Mouse (Mus musculus): ENCODE measurements around the gene Slc25a19. TPM values are rescaled to one million over a fixed set of nuclear protein-coding genes. Genes with fewer than 3 reads are reported as not detected.

Slc25a19 gene
- 20.3 and 24.0 TPM in 2 replicates for polyA plus RNA-seq (2014; fragmentation: Nextera tagmentation; extraction: Ambion mirVana)

GRCm38 (mm10) chr11:115627705-115628464 lies at the start of gene Slc25a19:
TSS of gene Slc25a19 (minus strand) at chr11:115628295.
- H3K36me3 ChIP-seq (ENCODE audit: control insufficient read depth, insufficient read depth, low read length) = no peaks in the 10 kb centered on the region
- no peaks in the 10 kb centered on the region for H3K9me3 ChIP-seq (ENCODE audit: control insufficient read depth, low read length)
- peaks cover 4% of the 10 kb centered on the region; the same call in 1 of the 2 replicates for H3K4me1 ChIP-seq (ENCODE audit: control insufficient read depth, insufficient read depth, low read length)
- peak within 1 kb of the TSS; percentile 71 for H3K4me3 ChIP-seq (ENCODE audit: low read depth, low read length)
- peak; percentile 98 for ATAC-seq (ENCODE audit: low FRiP score)
- peak within 1 kb of the TSS; percentile 91 for H3K4me2 ChIP-seq
- H3K27ac ChIP-seq (ENCODE audit: low read depth, low read length) = no peak within 1 kb of the TSS
- WGBS = under 1% methylated on average over 47 of the region's 47 CpGs
- peak within 1 kb of the TSS; percentile 73 for H3K9ac ChIP-seq (ENCODE audit: low read length)
- H3K27me3 ChIP-seq (ENCODE audit: control insufficient read depth, insufficient read depth, low read length) = no peaks in the 10 kb centered on the region
- peak; percentile 99 for DNase-seq (ENCODE audit: low spot score, missing footprints)

- DNase-seq (ENCODE audit: low spot score, missing footprints) (no peak), ATAC-seq (ENCODE audit: low FRiP score) (no peak)
- H3K27ac ChIP-seq (ENCODE audit: low read depth, low read length) = no peak overlapping the region
- no peak overlapping the region for H3K9ac ChIP-seq (ENCODE audit: low read length)
- 95% methylated on average over 3 of the region's 3 CpGs for whole genome bisulfite sequencing
- H3K9me3 ChIP-seq (ENCODE audit: control insufficient read depth, low read length) = no peaks in the 10 kb centered on the region
- H3K27me3 ChIP-seq (ENCODE audit: control insufficient read depth, insufficient read depth, low read length) = no peaks in the 10 kb centered on the region
- H3K36me3 ChIP-seq (ENCODE audit: control insufficient read depth, insufficient read depth, low read length) = no peaks in the 10 kb centered on the region
- H3K4me3 ChIP-seq (ENCODE audit: low read depth, low read length) = no peak overlapping the region
- no peak overlapping the region for H3K4me2 ChIP-seq
- no peaks in the 10 kb centered on the region for H3K4me1 ChIP-seq (ENCODE audit: control insufficient read depth, insufficient read depth, low read length)
Measured at GRCm38 (mm10) chr11:115677511-115677910, 49.4 kb upstream of the Slc25a19 start.

GRCm38 (mm10) chr11:115676738-115677137 lies 48.6 kb upstream of the Slc25a19 start:
- 92% methylated on average over 8 of the region's 8 CpGs for WGBS
- H3K4me1 ChIP-seq (ENCODE audit: control insufficient read depth, insufficient read depth, low read length) = no peaks in the 10 kb centered on the region
- ATAC-seq (ENCODE audit: low FRiP score) = no peak
- no peak overlapping the region for H3K9ac ChIP-seq (ENCODE audit: low read length)
- no peaks in the 10 kb centered on the region for H3K9me3 ChIP-seq (ENCODE audit: control insufficient read depth, low read length)
- no peak for DNase-seq (ENCODE audit: low spot score, missing footprints)
- H3K27ac ChIP-seq (ENCODE audit: low read depth, low read length) = no peak overlapping the region
- no peaks in the 10 kb centered on the region for H3K27me3 ChIP-seq (ENCODE audit: control insufficient read depth, insufficient read depth, low read length)
- no peak overlapping the region for H3K4me2 ChIP-seq
- no peaks in the 10 kb centered on the region for H3K36me3 ChIP-seq (ENCODE audit: control insufficient read depth, insufficient read depth, low read length)
- H3K4me3 ChIP-seq (ENCODE audit: low read depth, low read length) = no peak overlapping the region

GRCm38 (mm10) chr11:115674235-115674865 lies 46.3 kb upstream of the Slc25a19 start:
- H3K4me1 ChIP-seq (ENCODE audit: control insufficient read depth, insufficient read depth, low read length) = no peaks in the 10 kb centered on the region
- ATAC-seq (ENCODE audit: low FRiP score) (no peak), DNase-seq (ENCODE audit: low spot score, missing footprints) (no peak)
- no peak overlapping the region for H3K9ac ChIP-seq (ENCODE audit: low read length)
- no peaks in the 10 kb centered on the region for H3K27me3 ChIP-seq (ENCODE audit: control insufficient read depth, insufficient read depth, low read length)
- H3K9me3 ChIP-seq (ENCODE audit: control insufficient read depth, low read length) = no peaks in the 10 kb centered on the region
- 73% methylated on average over 9 of the region's 9 CpGs for WGBS
- no peak overlapping the region for H3K27ac ChIP-seq (ENCODE audit: low read depth, low read length)
- H3K36me3 ChIP-seq (ENCODE audit: control insufficient read depth, insufficient read depth, low read length) = no peaks in the 10 kb centered on the region
- no peak overlapping the region for H3K4me2 ChIP-seq
- H3K4me3 ChIP-seq (ENCODE audit: low read depth, low read length) = no peak overlapping the region

GRCm38 (mm10) chr11:115673471-115674234 lies 45.6 kb upstream of the Slc25a19 start:
- no peaks in the 10 kb centered on the region for H3K36me3 ChIP-seq (ENCODE audit: control insufficient read depth, insufficient read depth, low read length)
- WGBS = 90% methylated on average over 9 of the region's 9 CpGs
- no peaks in the 10 kb centered on the region for H3K4me1 ChIP-seq (ENCODE audit: control insufficient read depth, insufficient read depth, low read length)
- H3K4me2 ChIP-seq = no peak overlapping the region
- H3K9me3 ChIP-seq (ENCODE audit: control insufficient read depth, low read length) = no peaks in the 10 kb centered on the region
- no peak for ATAC-seq (ENCODE audit: low FRiP score)
- H3K27ac ChIP-seq (ENCODE audit: low read depth, low read length) = no peak overlapping the region
- no peak overlapping the region for H3K4me3 ChIP-seq (ENCODE audit: low read depth, low read length)
- no peak overlapping the region for H3K9ac ChIP-seq (ENCODE audit: low read length)
- H3K27me3 ChIP-seq (ENCODE audit: control insufficient read depth, insufficient read depth, low read length) = no peaks in the 10 kb centered on the region
- DNase-seq (ENCODE audit: low spot score, missing footprints) = no peak

- H3K4me1 ChIP-seq (ENCODE audit: control insufficient read depth, insufficient read depth, low read length) = no peaks in the 10 kb centered on the region
- H3K9ac ChIP-seq (ENCODE audit: low read length) = no peak overlapping the region
- WGBS = 92% methylated on average over 7 of the region's 7 CpGs
- H3K36me3 ChIP-seq (ENCODE audit: control insufficient read depth, insufficient read depth, low read length) = no peaks in the 10 kb centered on the region
- ATAC-seq (ENCODE audit: low FRiP score) (no peak), DNase-seq (ENCODE audit: low spot score, missing footprints) (no peak)
- no peak overlapping the region for H3K4me3 ChIP-seq (ENCODE audit: low read depth, low read length)
- no peak overlapping the region for H3K27ac ChIP-seq (ENCODE audit: low read depth, low read length)
- no peak overlapping the region for H3K4me2 ChIP-seq
- H3K9me3 ChIP-seq (ENCODE audit: control insufficient read depth, low read length) = no peaks in the 10 kb centered on the region
- H3K27me3 ChIP-seq (ENCODE audit: control insufficient read depth, insufficient read depth, low read length) = no peaks in the 10 kb centered on the region
Measured at GRCm38 (mm10) chr11:115672226-115672987, 44.3 kb upstream of the Slc25a19 start.

GRCm38 (mm10) chr11:115670451-115671050 lies 42.5 kb upstream of the Slc25a19 start:
- DNase-seq (ENCODE audit: low spot score, missing footprints) (no peak), ATAC-seq (ENCODE audit: low FRiP score) (no peak)
- Histone ChIP-seq H3K4me3 (ENCODE audit: low read depth, low read length) (no peak overlapping the region), H3K9me3 (ENCODE audit: control insufficient read depth, low read length) (no peaks in the 10 kb centered on the region), H3K27me3 (ENCODE audit: control insufficient read depth, insufficient read depth, low read length) (no peaks in the 10 kb centered on the region), H3K36me3 (ENCODE audit: control insufficient read depth, insufficient read depth, low read length) (no peaks in the 10 kb centered on the region), H3K4me2 (no peak overlapping the region), H3K4me1 (ENCODE audit: control insufficient read depth, insufficient read depth, low read length) (no peaks in the 10 kb centered on the region), H3K27ac (ENCODE audit: low read depth, low read length) (no peak overlapping the region), H3K9ac (ENCODE audit: low read length) (no peak overlapping the region; the same call in 1 of the 2 replicates)
- 49% methylated on average over 5 of the region's 5 CpGs for WGBS

- 82% methylated on average over 4 of the region's 4 CpGs for WGBS
- no peak overlapping the region for H3K9ac ChIP-seq (ENCODE audit: low read length)
- no peaks in the 10 kb centered on the region for H3K27me3 ChIP-seq (ENCODE audit: control insufficient read depth, insufficient read depth, low read length)
- no peaks in the 10 kb centered on the region for H3K36me3 ChIP-seq (ENCODE audit: control insufficient read depth, insufficient read depth, low read length)
- no peak overlapping the region for H3K27ac ChIP-seq (ENCODE audit: low read depth, low read length)
- no peaks in the 10 kb centered on the region for H3K4me1 ChIP-seq (ENCODE audit: control insufficient read depth, insufficient read depth, low read length)
- ATAC-seq (ENCODE audit: low FRiP score) (no peak), DNase-seq (ENCODE audit: low spot score, missing footprints) (no peak)
- no peaks in the 10 kb centered on the region for H3K9me3 ChIP-seq (ENCODE audit: control insufficient read depth, low read length)
- no peak overlapping the region for H3K4me2 ChIP-seq
- H3K4me3 ChIP-seq (ENCODE audit: low read depth, low read length) = no peak overlapping the region
Measured at GRCm38 (mm10) chr11:115663676-115664335, 35.7 kb upstream of the Slc25a19 start.

All from midbrain, embryonic 11.5 days (tissue).